Mouse (Mus musculus) hindbrain, embryonic 11.5 days (tissue): Measurements from ENCODE around the gene H2-Ob. TPM values are rescaled to one million over a fixed set of nuclear protein-coding genes. Genes with fewer than 3 reads are reported as not detected.

Experiments
- ATAC-seq: fragments of 200-750 bp; cut with Nextera tagmentation; 2 replicates; pipeline ENCODE4 v1.8.0; 2017; ENCODE audit warnings: mild to moderate bottlenecking, moderate TSS enrichment, moderate library complexity; ENCODE audit not compliant: low FRiP score
- DNase-seq: peaks from one replicate; pipeline ENCODE4 v3.0.0-alpha.2; 2015; ENCODE audit warnings: low spot score
- H3K27ac ChIP-seq: fragments of 300-500 bp; sonication (generic); 2 replicates; pipeline ENCODE4 v1.5.1; 2014; ENCODE audit warnings: mild to moderate bottlenecking, low read depth, low read length
- H3K27me3 ChIP-seq: fragments of 300-500 bp; sonication (generic); 2 replicates; pipeline ENCODE4 v1.6.1; 2014; ENCODE audit warnings: mild to moderate bottlenecking, low read length, moderate library complexity, mixed read lengths; ENCODE audit not compliant: control insufficient read depth, insufficient read depth
- H3K36me3 ChIP-seq: fragments of 300-500 bp; sonication (generic); 2 replicates; pipeline ENCODE4 v1.6.1; 2014; ENCODE audit warnings: mild to moderate bottlenecking, low read length, moderate library complexity, mixed read lengths; ENCODE audit not compliant: control insufficient read depth, insufficient read depth
- H3K4me1 ChIP-seq: fragments of 300-500 bp; sonication (generic); replicated peaks from 2 replicates; pipeline ENCODE4 v1.6.1; 2014; ENCODE audit warnings: low read length, mixed read lengths; ENCODE audit not compliant: control insufficient read depth, insufficient read depth
- H3K4me2 ChIP-seq: fragments of 300-500 bp; sonication (generic); replicated peaks from 2 replicates; pipeline ENCODE4 v1.6.1; 2014; ENCODE audit warnings: mild to moderate bottlenecking, low read depth, low read length
- H3K4me3 ChIP-seq: fragments of 300-500 bp; sonication (generic); 2 replicates; pipeline ENCODE4 v1.5.1; 2014; ENCODE audit warnings: low read depth, low read length
- H3K9ac ChIP-seq: fragments of 300-500 bp; sonication (generic); 2 replicates; pipeline ENCODE4 v1.6.1; 2014; ENCODE audit warnings: low read depth, low read length
- H3K9me3 ChIP-seq: fragments of 300-500 bp; sonication (generic); 2 replicates; pipeline ENCODE4 v1.6.1; 2016; ENCODE audit warnings: low read length; ENCODE audit not compliant: control insufficient read depth
- WGBS: fragments of 180-500 bp; shearing (Covaris S2); extraction: QIAGEN DNeasy Blood & Tissue Kit; methylation state at CpG from one replicate; pipeline ENCODE4 v1.1.7; 2014; 5-methylcytosine and 5-hydroxymethylcytosine counted together
- polyA plus RNA-seq: library from polyadenylated mRNA; unstranded; fragments of >200 nt; fragmentation: Nextera tagmentation; extraction: Ambion mirVana; gene quantifications from 2 replicates; pipeline ENCODE4 v1.2.1, GENCODE M21; 2014

Gene H2-Ob
- polyA plus RNA-seq, 1 experiment from 2014 or later = not detected

GRCm38 (mm10) chr17:34299356-34299755 lies 60.7 kb downstream of the H2-Ob start:
- ATAC-seq (no peak), DNase-seq (no peak)
- H3K4me1 ChIP-seq = no peaks in the 10 kb centered on the region
- WGBS = 61% methylated on average over 3 of the region's 3 CpGs
- no peak overlapping the region for H3K27ac ChIP-seq
- H3K4me3 ChIP-seq = no peak overlapping the region
- no peak overlapping the region for H3K4me2 ChIP-seq
- H3K27me3 ChIP-seq = no peaks in the 10 kb centered on the region
- H3K9me3 ChIP-seq = no peaks in the 10 kb centered on the region
- no peaks in the 10 kb centered on the region for H3K36me3 ChIP-seq
- no peak overlapping the region for H3K9ac ChIP-seq

GRCm38 (mm10) chr17:34300071-34300470 lies 61.4 kb downstream of the H2-Ob start:
- Histone ChIP-seq H3K27me3 (no peaks in the 10 kb centered on the region), H3K4me1 (no peaks in the 10 kb centered on the region), H3K9ac (no peak overlapping the region), H3K4me3 (no peak overlapping the region), H3K4me2 (no peak overlapping the region), H3K36me3 (no peaks in the 10 kb centered on the region), H3K9me3 (no peaks in the 10 kb centered on the region), H3K27ac (no peak overlapping the region)
- no peak for DNase-seq
- ATAC-seq = no peak
- 91% methylated on average over 8 of the region's 8 CpGs for WGBS

DNA sequence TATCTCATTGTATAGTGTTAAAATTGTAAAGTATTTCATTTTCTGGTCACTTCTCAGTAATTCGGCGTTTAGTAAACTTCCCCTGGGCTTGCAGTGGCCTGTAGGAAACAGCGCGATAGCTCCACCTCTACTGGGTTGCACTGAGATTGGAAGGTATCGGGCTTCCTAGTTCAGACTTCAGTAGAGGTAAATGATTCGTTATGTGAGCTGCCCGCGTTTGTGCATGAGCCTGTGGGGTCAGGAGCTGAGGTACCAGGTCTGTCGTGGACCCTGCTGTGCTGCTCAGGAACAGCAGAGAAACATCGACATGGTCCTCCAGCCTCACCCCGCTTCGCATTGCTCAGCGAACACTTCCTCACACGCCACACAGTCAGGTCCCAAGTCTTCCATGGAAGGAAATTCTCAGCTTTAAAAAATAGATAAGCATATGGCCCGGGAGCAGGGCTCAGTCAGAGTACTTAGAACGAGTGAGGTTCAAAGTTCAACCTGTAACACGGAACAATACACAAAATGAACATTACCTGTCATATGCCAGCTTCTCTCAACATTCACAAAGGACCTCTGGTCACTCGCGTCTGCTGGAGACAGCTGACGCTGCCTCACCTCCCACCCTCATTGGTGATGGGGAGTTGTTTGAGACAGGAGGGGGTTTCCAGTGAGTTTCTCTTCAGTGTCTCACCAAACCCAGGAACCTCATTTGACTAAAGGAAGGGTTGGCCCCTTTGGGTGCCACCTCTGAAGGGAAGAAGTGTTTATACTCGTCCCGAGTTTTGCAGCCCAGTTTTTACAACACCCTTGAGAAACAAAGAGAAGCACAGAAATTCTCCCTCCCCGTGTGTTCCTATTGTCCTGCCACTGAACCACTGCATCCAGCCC lies 62.2 kb downstream of the H2-Ob start:
- WGBS = 81% methylated on average over 23 of the region's 23 CpGs
- no peak for DNase-seq
- Histone ChIP-seq H3K27ac (no peak overlapping the region), H3K36me3 (no peaks in the 10 kb centered on the region), H3K27me3 (no peaks in the 10 kb centered on the region), H3K9me3 (no peaks in the 10 kb centered on the region), H3K4me3 (no peak overlapping the region), H3K4me1 (no peaks in the 10 kb centered on the region), H3K9ac (no peak overlapping the region), H3K4me2 (no peak overlapping the region)
- no peak for ATAC-seq

GRCm38 (mm10) chr17:34301670-34302190 lies 63.0 kb downstream of the H2-Ob start:
- DNase-seq = no peak
- no peak for ATAC-seq
- no peaks in the 10 kb centered on the region for H3K9me3 ChIP-seq
- no peaks in the 10 kb centered on the region for H3K27me3 ChIP-seq
- H3K4me3 ChIP-seq = no peak overlapping the region
- H3K4me1 ChIP-seq = no peaks in the 10 kb centered on the region
- 84% methylated on average over 4 of the region's 4 CpGs for whole genome bisulfite sequencing
- no peak overlapping the region for H3K27ac ChIP-seq
- no peak overlapping the region for H3K9ac ChIP-seq
- no peaks in the 10 kb centered on the region for H3K36me3 ChIP-seq
- no peak overlapping the region for H3K4me2 ChIP-seq

- H3K9me3 ChIP-seq = no peaks in the 10 kb centered on the region
- ATAC-seq (no peak), DNase-seq (no peak)
- H3K4me1 ChIP-seq = no peaks in the 10 kb centered on the region
- H3K27me3 ChIP-seq = no peaks in the 10 kb centered on the region
- no peaks in the 10 kb centered on the region for H3K36me3 ChIP-seq
- H3K9ac ChIP-seq = no peak overlapping the region
- H3K27ac ChIP-seq = no peak overlapping the region
- WGBS = 97% methylated on average over 2 of the region's 2 CpGs
- no peak overlapping the region for H3K4me2 ChIP-seq
- no peak overlapping the region for H3K4me3 ChIP-seq
Observed at GRCm38 (mm10) chr17:34303789-34304188, 65.1 kb downstream of the H2-Ob start.

Other genes with a start within 250 kb of the H2-Ob start
- gene H2-K1, start 238.6 kb upstream of the H2-Ob start, polyA plus RNA-seq = 18.7 and 19.4 TPM in 2 replicates
- 5.9 and 6.3 TPM in 2 replicates for gene Ring1, start 214.2 kb upstream of the H2-Ob start, polyA plus RNA-seq
- gene H2-Ke6, start 210.8 kb upstream of the H2-Ob start, polyA plus RNA-seq = 50.5 and 54.8 TPM in 2 replicates
- gene Slc39a7, start 207.2 kb upstream of the H2-Ob start, polyA plus RNA-seq = 75.9 and 80.3 TPM in 2 replicates
- 16.3 and 16.8 TPM in 2 replicates for gene Rxrb, start 207.1 kb upstream of the H2-Ob start, polyA plus RNA-seq
- 0.91 and 1.4 TPM in 2 replicates for gene Col11a2, start 199.5 kb upstream of the H2-Ob start, polyA plus RNA-seq
- gene H2-Oa, start 146.6 kb upstream of the H2-Ob start, polyA plus RNA-seq = 0.26 and 0.32 TPM in 2 replicates
- gene H2-DMa, start 119.4 kb upstream of the H2-Ob start, polyA plus RNA-seq = 8.6 and 13.8 TPM in 2 replicates
- 113 and 159 TPM in 2 replicates for gene Brd2, start 116.3 kb upstream of the H2-Ob start, polyA plus RNA-seq
- gene H2-DMb2, start 95.6 kb upstream of the H2-Ob start, polyA plus RNA-seq = not detected in 2 replicates
- gene H2-DMb1, start 85.8 kb upstream of the H2-Ob start, polyA plus RNA-seq = 0.29 and 0.94 TPM in 2 replicates
- 1.0 and 1.1 TPM in 2 replicates for gene Tap1, start 51.4 kb upstream of the H2-Ob start, polyA plus RNA-seq
- 0.42 and 1.1 TPM in 2 replicates for gene Psmb9, start 51.1 kb upstream of the H2-Ob start, polyA plus RNA-seq
- gene Psmb8, start 41.2 kb upstream of the H2-Ob start, polyA plus RNA-seq = 1.3 and 1.9 TPM in 2 replicates
- gene Tap2, start 35.4 kb upstream of the H2-Ob start, polyA plus RNA-seq = 0.19 and 0.50 TPM in 2 replicates
- gene H2-Ab1, start 18.8 kb downstream of the H2-Ob start, polyA plus RNA-seq = 2.4 and 3.1 TPM in 2 replicates
- not detected in 2 replicates for gene H2-Aa, start 48.9 kb downstream of the H2-Ob start, polyA plus RNA-seq
- gene H2-Eb1, start 67.0 kb downstream of the H2-Ob start, polyA plus RNA-seq = 1.3 and 2.5 TPM in 2 replicates
- not detected in 2 replicates for gene H2-Eb2, start 86.8 kb downstream of the H2-Ob start, polyA plus RNA-seq
- gene Btnl2, start 115.9 kb downstream of the H2-Ob start, polyA plus RNA-seq = 0.13 TPM in 1 of 2 replicates, not detected in the other
- 0.08 TPM in 1 of 2 replicates, not detected in the other for gene Btnl1, start 138.2 kb downstream of the H2-Ob start, polyA plus RNA-seq
- 2.7 and 4.1 TPM in 2 replicates for gene BC051142, start 159.9 kb downstream of the H2-Ob start, polyA plus RNA-seq
- not detected in 2 replicates for gene Btnl4, start 238.4 kb downstream of the H2-Ob start, polyA plus RNA-seq